In genomic region chr15:32042173-32042572, GRCm38 (mm10) we compare ENCODE assay signal across 11 mouse cellular contexts.
A peak's percentile ranks its signal among the peaks of the same experiment; 100 is the strongest.
DNase-seq lines count a peak whose midpoint lies in the region; ATAC-seq and TF ChIP-seq lines count a peak whose summit lies in the region.
"Had no signal": no experiment of that assay in that cellular context is flagged by ENCODE, and none has a peak within 500 bp of the region (broad histone marks: within the 10 kb centered on the region; RNA-seq: fewer than 3 reads in every experiment).

No protein-coding gene starts in this region.

- no peak overlapping the region for H3K4me3 ChIP-seq in kidney, embryonic 15.5 days (replicated peaks)
- no peak overlapping the region for H3K4me3 ChIP-seq in myocyte
- H3K4me3 ChIP-seq: embryonic facial prominence, embryonic 13.5 days; midbrain, embryonic 12.5 days had no signal

- no peaks in the 10 kb centered on the region for H3K27me3 ChIP-seq in kidney, embryonic 15.5 days
- H3K27me3 ChIP-seq in myocyte (ENCODE audit: control insufficient read depth, insufficient read depth, insufficient read length), result peaks cover 6% of the 10 kb centered on the region
- H3K27me3 ChIP-seq: embryonic facial prominence, embryonic 13.5 days; midbrain, embryonic 12.5 days had no signal

- DNase-seq in embryo, embryonic 10 days (ENCODE audit: low spot score), result peak; percentile 12
- DNase-seq in embryo, embryonic 9.5 days (ENCODE audit: extremely low spot score), result no peak
- peak; percentile 67 for DNase-seq in heart, adult 8-10 months (ENCODE audit: low spot score)
- DNase-seq in spleen, postnatal 10 days (ENCODE audit: low spot score in 2 of 2), result no peak
- no peak for DNase-seq in cerebellum, adult 11-12 months
- DNase-seq in layer of hippocampus, postnatal 10 days (ENCODE audit: low spot score in 2 of 2), result no peak
- DNase-seq: adrenal gland, postnatal 25 days had no signal

- peak; percentile 73 for ATAC-seq in kidney, embryonic 15.5 days (replicated peaks; ENCODE audit: low FRiP score)

- H3K9me3 ChIP-seq in kidney, embryonic 15.5 days (replicated peaks), result no peaks in the 10 kb centered on the region
- H3K9me3 ChIP-seq: embryonic facial prominence, embryonic 13.5 days; midbrain, embryonic 12.5 days had no signal

- no peaks in the 10 kb centered on the region for H3K36me3 ChIP-seq in kidney, embryonic 15.5 days
- no peaks in the 10 kb centered on the region for H3K36me3 ChIP-seq in myocyte (ENCODE audit: control insufficient read depth, insufficient read depth)
- H3K36me3 ChIP-seq: embryonic facial prominence, embryonic 13.5 days; midbrain, embryonic 12.5 days had no signal

- H3K79me2 ChIP-seq in myocyte (ENCODE audit: control insufficient read depth, insufficient read depth), result no peaks in the 10 kb centered on the region

- peak overlapping the region; percentile 75; the same call in 1 of the 2 replicates for H3K27ac ChIP-seq in kidney, embryonic 15.5 days
- H3K27ac ChIP-seq: embryonic facial prominence, embryonic 13.5 days; midbrain, embryonic 12.5 days had no signal

- 5% methylated on average over 4 of the region's 4 CpGs for WGBS in kidney, embryonic 15.5 days

- H3K4me1 ChIP-seq in kidney, embryonic 15.5 days, result peaks cover 14% of the 10 kb centered on the region
- H3K4me1 ChIP-seq: midbrain, embryonic 12.5 days had no signal

- no peak overlapping the region for H3K4me2 ChIP-seq in kidney, embryonic 15.5 days
- H3K4me2 ChIP-seq in myocyte (ENCODE audit: low read depth), result no peak overlapping the region
- H3K4me2 ChIP-seq: embryonic facial prominence, embryonic 13.5 days; midbrain, embryonic 12.5 days had no signal

- H3ac ChIP-seq in myocyte (ENCODE audit: control insufficient read depth, insufficient read length), result no peak overlapping the region

- no peak overlapping the region for H3K9ac ChIP-seq in kidney, embryonic 15.5 days
- H3K9ac ChIP-seq: embryonic facial prominence, embryonic 13.5 days; midbrain, embryonic 12.5 days had no signal

- TF ChIP-seq POLR2A in myocyte (IDR thresholded peaks at IDR 0.05; ENCODE audit: insufficient read length, low read depth), result no peak

TF ChIP-seq in myocyte, 11 proteins besides CTCF, POLR2A, EP300 and RAD21:
- TF ChIP-seq MYOG (IDR thresholded peaks at IDR 0.05; ENCODE audit: control insufficient read depth in 1 of 3, insufficient read depth in 1 of 3, insufficient read length in 2 of 3, low read depth in 2 of 3), result peak in 1 of 3 experiments; percentile 27
- no peak for TF ChIP-seq E2F4 (IDR thresholded peaks at IDR 0.05; ENCODE audit: insufficient read depth)
- peak in 2 of 3 experiments; percentile 15 to 49 for TF ChIP-seq MYOD1 (IDR thresholded peaks at IDR 0.05; ENCODE audit: control insufficient read depth in 1 of 3, insufficient read length in 2 of 3, low read depth in 2 of 3)

Comparison
In these comparisons a context has a peak if more than half of its experiments do, and no peak if none do; other contexts are left out.
1. DNase-seq: peak in embryo, embryonic 10 days (single experiment) and heart, adult 8-10 months (single experiment); none in embryo, embryonic 9.5 days (single experiment), spleen, postnatal 10 days (0 of 2), cerebellum, adult 11-12 months (single experiment) and layer of hippocampus, postnatal 10 days (0 of 2).